Mouse (Mus musculus): ENCODE data around the gene Phxr2.

DNA sequence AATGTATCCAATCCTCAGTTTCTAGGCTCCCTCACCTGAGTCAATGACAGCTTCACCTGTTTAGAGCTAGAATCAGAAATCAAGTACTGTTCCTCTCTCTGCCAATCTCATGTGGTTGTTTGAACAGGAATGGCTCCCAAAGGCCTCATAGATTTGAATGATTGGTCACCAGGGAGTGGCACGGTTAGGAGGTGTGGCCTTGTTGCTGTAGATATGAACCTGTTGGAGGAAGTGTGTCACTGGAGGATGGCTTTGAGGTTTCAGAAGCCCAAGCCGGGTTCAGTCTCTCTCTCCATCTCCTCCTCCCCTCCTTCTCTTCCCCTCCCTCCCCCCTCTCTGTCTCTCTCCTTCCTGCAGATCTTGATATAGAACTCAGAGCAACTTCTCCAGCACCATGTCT, 47.5 kb downstream of the Phxr2 start:
- TF ChIP-seq MXI1 (IDR thresholded peaks at IDR 0.05; ENCODE audit: low read depth, low read length) (no peak), CTCF (conservative IDR thresholded peaks at IDR 0.05 in 1 of 2, IDR thresholded peaks at IDR 0.05 in 1 of 2; ENCODE audit: low read depth in 2 of 2, low read length in 2 of 2) (no peak), ZC3H11A (IDR thresholded peaks at IDR 0.05; ENCODE audit: low read depth, low read length) (no peak), POLR2A (IDR thresholded peaks at IDR 0.05; ENCODE audit: low read depth, low read length) (no peak), ZMIZ1 (IDR thresholded peaks at IDR 0.05; ENCODE audit: low read depth, low read length) (no peak), ZNF384 (IDR thresholded peaks at IDR 0.05; ENCODE audit: low read depth, low read length) (no peak), BHLHE40 (IDR thresholded peaks at IDR 0.05; ENCODE audit: low read depth, low read length) (no peak), MAX (IDR thresholded peaks at IDR 0.05; ENCODE audit: low read length) (no peak), POLR2AphosphoS2 (IDR thresholded peaks at IDR 0.05; ENCODE audit: low read depth, low read length) (no peak), USF2 (conservative IDR thresholded peaks at IDR 0.05; ENCODE audit: low read depth, low read length) (no peak), CHD1 (IDR thresholded peaks at IDR 0.05; ENCODE audit: low read depth, low read length) (no peak), GABPA (IDR thresholded peaks at IDR 0.05; ENCODE audit: insufficient replicate concordance, low read depth, low read length) (no peak), SMC3 (IDR thresholded peaks at IDR 0.05; ENCODE audit: low read depth, low read length) (no peak), EP300 (IDR thresholded peaks at IDR 0.05; ENCODE audit: low read length) (no peak)

All from CH12.LX (cell line).